Mouse (Mus musculus) intestine, embryonic 16.5 days (tissue): ENCODE measurements around the gene Slc2a2. TPM values are rescaled to one million over a fixed set of nuclear protein-coding genes. Genes with fewer than 3 reads are reported as not detected.

Experiments used
- ATAC-seq: fragments of 200-750 bp; cut with Nextera tagmentation; 2 replicates; pipeline ENCODE4 v1.8.0; 2017; ENCODE audit warnings: moderate TSS enrichment, moderate library complexity
- H3K27ac ChIP-seq: fragments of 300-500 bp; sonication (generic); 2 replicates; pipeline ENCODE4 v1.5.1; 2014; ENCODE audit warnings: mild to moderate bottlenecking, low read length
- H3K27me3 ChIP-seq: fragments of 300-500 bp; sonication (generic); replicated peaks from 2 replicates; pipeline ENCODE4 v1.6.1; 2014; ENCODE audit warnings: low read length, control low read depth, mixed read lengths; ENCODE audit not compliant: control insufficient read depth, insufficient read depth
- H3K36me3 ChIP-seq: fragments of 300-500 bp; sonication (generic); 2 replicates; pipeline ENCODE4 v1.6.1; 2014; ENCODE audit warnings: low read length, control low read depth; ENCODE audit not compliant: control insufficient read depth, insufficient read depth
- H3K4me1 ChIP-seq: fragments of 300-500 bp; sonication (generic); 2 replicates; pipeline ENCODE4 v1.6.1; 2014; ENCODE audit warnings: low read length, control low read depth, mixed read lengths; ENCODE audit not compliant: control insufficient read depth, insufficient read depth
- H3K4me2 ChIP-seq: fragments of 300-500 bp; sonication (generic); 2 replicates; pipeline ENCODE4 v1.6.1; 2014; ENCODE audit warnings: low read depth, low read length, control low read depth
- H3K4me3 ChIP-seq: fragments of 300-500 bp; sonication (generic); 2 replicates; pipeline ENCODE4 v1.5.1; 2014; ENCODE audit warnings: mild to moderate bottlenecking, low read length
- H3K9ac ChIP-seq: fragments of 300-500 bp; sonication (generic); 2 replicates; pipeline ENCODE4 v1.6.1; 2014; ENCODE audit warnings: low read depth, low read length
- H3K9me3 ChIP-seq: fragments of 300-500 bp; sonication (generic); 2 replicates; pipeline ENCODE4 v1.6.1; 2016; ENCODE audit warnings: low read length, control low read depth; ENCODE audit not compliant: control insufficient read depth
- WGBS: fragments of 180-500 bp; shearing (Covaris S2); extraction: QIAGEN DNeasy Blood & Tissue Kit; methylation state at CpG from one replicate; pipeline ENCODE4 v1.1.7; 2014; 5-methylcytosine and 5-hydroxymethylcytosine counted together
- polyA plus RNA-seq: library from polyadenylated mRNA; unstranded; fragments of >200 nt; fragmentation: Nextera tagmentation; extraction: Ambion mirVana; gene quantifications from 2 replicates; pipeline ENCODE4 v1.2.1, GENCODE M21; 2015

The Slc2a2 gene
- polyA plus RNA-seq, 1 experiment from 2014 or later, result 14.3 TPM

- 52% methylated on average over 13 of the region's 13 CpGs for WGBS
- H3K27me3 ChIP-seq, result no peaks in the 10 kb centered on the region
- H3K9me3 ChIP-seq, result no peaks in the 10 kb centered on the region
- no peaks in the 10 kb centered on the region for H3K4me1 ChIP-seq
- H3K9ac ChIP-seq, result peak overlapping the region; percentile 51
- peak overlapping the region; percentile 71 for H3K27ac ChIP-seq
- H3K36me3 ChIP-seq, result no peaks in the 10 kb centered on the region
- peak overlapping the region; percentile 34 for H3K4me3 ChIP-seq
- peak; percentile 77 for ATAC-seq
- peak overlapping the region; percentile 46 for H3K4me2 ChIP-seq
These were observed 2.1 kb upstream of the Slc2a2 start for GRCm38 (mm10) chr3:28695608-28696007.

DNA sequence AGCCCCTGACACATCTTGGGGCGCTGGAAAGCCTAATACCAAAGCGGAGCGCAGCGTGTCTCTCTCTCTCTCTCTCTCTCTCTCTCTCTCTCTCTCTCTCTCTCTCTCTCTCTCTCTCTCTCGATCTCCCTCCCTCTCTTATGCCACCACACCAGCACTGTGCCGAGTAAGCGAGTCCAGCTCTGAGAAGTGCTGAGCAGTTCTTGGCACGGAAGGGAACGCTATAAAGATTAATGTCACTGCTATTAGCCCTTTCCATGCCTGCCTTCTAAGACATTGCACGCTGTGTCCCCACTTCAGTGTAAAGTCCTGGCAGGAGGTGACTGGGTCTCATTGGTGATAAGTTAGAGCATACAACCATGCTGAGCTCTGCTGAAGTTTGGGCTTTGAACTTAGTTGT lies 1.5 kb upstream of the Slc2a2 start:
- Histone ChIP-seq H3K27ac (peak overlapping the region; percentile 71), H3K9ac (peak overlapping the region; percentile 51), H3K4me2 (peak overlapping the region; percentile 46), H3K9me3 (no peaks in the 10 kb centered on the region), H3K36me3 (no peaks in the 10 kb centered on the region), H3K27me3 (no peaks in the 10 kb centered on the region), H3K4me1 (no peaks in the 10 kb centered on the region), H3K4me3 (peak overlapping the region; percentile 34)
- peak; percentile 73 for ATAC-seq
- WGBS, result 53% methylated on average over 10 of the region's 10 CpGs

GRCm38 (mm10) chr3:28699601-28700000 lies 1.9 kb downstream of the Slc2a2 start:
- no peak overlapping the region for H3K9ac ChIP-seq
- 69% methylated on average over 4 of the region's 4 CpGs for WGBS
- no peaks in the 10 kb centered on the region for H3K27me3 ChIP-seq
- H3K9me3 ChIP-seq, result no peaks in the 10 kb centered on the region
- ATAC-seq, result no peak
- H3K4me3 ChIP-seq, result no peak overlapping the region
- no peak overlapping the region for H3K4me2 ChIP-seq
- H3K27ac ChIP-seq, result no peak overlapping the region
- no peaks in the 10 kb centered on the region for H3K36me3 ChIP-seq
- H3K4me1 ChIP-seq, result no peaks in the 10 kb centered on the region

DNA sequence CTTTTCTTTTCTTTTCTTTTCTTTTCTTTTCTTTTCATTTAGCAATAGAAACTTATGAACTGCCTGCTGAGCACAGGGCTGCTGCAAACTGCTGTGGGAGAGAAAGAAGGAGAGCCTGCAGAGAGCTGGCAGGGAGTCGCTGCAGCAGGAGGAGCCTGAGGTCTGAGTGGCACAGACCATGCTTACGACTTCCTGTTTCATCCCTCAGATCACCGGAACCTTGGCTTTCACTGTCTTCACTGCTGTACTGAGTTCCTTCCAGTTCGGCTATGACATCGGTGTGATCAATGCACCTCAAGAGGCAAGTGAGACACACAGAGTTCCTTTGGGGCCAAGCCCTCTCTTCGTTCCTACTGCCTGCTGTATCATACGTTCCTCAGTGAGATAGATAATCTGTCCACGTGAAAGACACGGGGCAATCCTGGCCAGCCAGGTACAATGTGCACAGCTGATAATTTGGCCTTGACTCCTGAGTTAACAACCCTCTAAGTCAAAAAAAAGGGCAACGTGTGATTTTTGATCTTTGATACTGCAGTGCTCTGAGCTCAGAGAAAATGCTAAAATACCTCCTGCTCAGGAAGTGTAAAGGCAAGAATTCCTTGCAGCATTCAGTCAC lies 7.9 kb downstream of the Slc2a2 start:
- Histone ChIP-seq H3K4me1 (no peaks in the 10 kb centered on the region; the same call in 1 of the 2 replicates), H3K36me3 (no peaks in the 10 kb centered on the region; the same call in 1 of the 2 replicates), H3K9me3 (no peaks in the 10 kb centered on the region), H3K27me3 (no peaks in the 10 kb centered on the region), H3K4me2 (no peak overlapping the region), H3K27ac (peak overlapping the region; percentile 38), H3K9ac (no peak overlapping the region), H3K4me3 (no peak overlapping the region)
- 46% methylated on average over 10 of the region's 10 CpGs for WGBS
- ATAC-seq, result peak; percentile 93

- Histone ChIP-seq H3K9me3 (no peaks in the 10 kb centered on the region), H3K4me2 (no peak overlapping the region), H3K9ac (no peak overlapping the region), H3K27me3 (no peaks in the 10 kb centered on the region), H3K27ac (no peak overlapping the region), H3K4me3 (no peak overlapping the region), H3K4me1 (no peaks in the 10 kb centered on the region; the same call in 1 of the 2 replicates), H3K36me3 (no peaks in the 10 kb centered on the region; the same call in 1 of the 2 replicates)
- no peak; the same call in 1 of the 2 replicates for ATAC-seq
- 72% methylated on average over 4 of the region's 4 CpGs for WGBS
These were observed 9.0 kb downstream of the Slc2a2 start for GRCm38 (mm10) chr3:28706736-28707135.

GRCm38 (mm10) chr3:28709740-28710139 lies 12.0 kb downstream of the Slc2a2 start:
- H3K9me3 ChIP-seq, result no peaks in the 10 kb centered on the region
- H3K36me3 ChIP-seq, result no peaks in the 10 kb centered on the region; the same call in 1 of the 2 replicates
- no peak overlapping the region for H3K4me3 ChIP-seq
- no peak overlapping the region for H3K27ac ChIP-seq
- H3K27me3 ChIP-seq, result no peaks in the 10 kb centered on the region
- no peak overlapping the region for H3K4me2 ChIP-seq
- no peak for ATAC-seq
- H3K4me1 ChIP-seq, result no peaks in the 10 kb centered on the region; the same call in 1 of the 2 replicates
- WGBS, result 74% methylated on average over 1 of the region's 1 CpGs
- H3K9ac ChIP-seq, result no peak overlapping the region

DNA sequence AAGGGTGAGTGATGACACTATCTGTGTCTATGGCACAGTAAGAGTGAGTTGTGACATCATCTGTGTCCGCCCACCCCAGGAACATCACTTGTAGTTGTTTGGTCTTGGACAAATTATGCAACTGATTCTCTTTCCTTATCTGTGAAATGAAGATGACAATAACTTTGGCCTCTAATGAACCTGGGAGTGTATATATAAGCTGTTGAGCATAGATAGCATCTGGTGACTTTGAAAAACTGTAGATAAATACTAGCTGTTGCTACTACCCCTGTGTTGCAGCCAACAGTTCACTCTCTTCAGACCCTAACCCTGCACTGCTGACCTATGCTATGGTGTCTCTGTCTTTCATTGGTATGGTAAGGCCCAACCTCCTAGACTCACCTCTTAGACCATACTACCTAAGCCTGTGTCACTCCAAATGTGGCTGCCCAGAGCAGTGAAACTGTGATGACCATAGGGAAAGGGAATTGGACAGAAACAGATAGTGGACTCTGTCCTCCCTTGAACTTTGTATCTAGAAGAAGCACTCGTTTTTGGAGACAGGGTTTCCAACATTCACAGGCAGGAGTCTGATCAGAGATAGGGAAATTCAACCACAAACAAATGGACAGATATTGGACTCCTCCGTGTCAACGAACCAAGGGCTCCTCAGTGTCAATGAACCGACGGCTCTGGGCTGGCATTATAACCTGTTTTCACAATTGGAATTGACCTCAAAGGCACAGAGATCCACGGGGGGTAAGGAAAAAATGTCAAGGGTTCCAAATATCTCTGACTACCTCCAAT lies 16.4 kb downstream of the Slc2a2 start:
- 73% methylated on average over 7 of the region's 7 CpGs for WGBS
- H3K9me3 ChIP-seq, result no peaks in the 10 kb centered on the region
- no peaks in the 10 kb centered on the region for H3K27me3 ChIP-seq
- no peaks in the 10 kb centered on the region; the same call in 1 of the 2 replicates for H3K36me3 ChIP-seq
- no peaks in the 10 kb centered on the region for H3K4me1 ChIP-seq
- no peak for ATAC-seq
- no peak overlapping the region for H3K9ac ChIP-seq
- no peak overlapping the region for H3K4me3 ChIP-seq
- H3K27ac ChIP-seq, result no peak overlapping the region
- no peak overlapping the region for H3K4me2 ChIP-seq

DNA sequence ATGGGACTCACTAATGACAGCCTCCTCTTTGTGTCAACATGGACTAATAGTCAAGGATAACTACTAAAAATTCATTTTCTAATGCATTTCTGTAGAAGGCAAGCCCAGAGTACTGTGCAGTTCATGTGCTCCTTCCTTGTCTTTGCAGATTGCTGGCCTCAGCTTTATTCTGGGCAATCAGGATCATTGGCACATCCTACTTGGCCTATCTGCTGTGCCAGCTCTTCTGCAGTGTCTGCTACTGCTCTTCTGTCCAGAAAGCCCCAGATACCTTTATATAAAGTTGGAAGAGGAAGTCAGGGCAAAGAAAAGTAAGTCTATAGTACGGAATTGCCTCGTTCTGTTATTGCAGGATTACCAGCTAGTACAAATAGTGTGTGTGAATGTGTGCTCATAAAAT lies 20.8 kb downstream of the Slc2a2 start:
- H3K4me1 ChIP-seq, result peaks cover 8% of the 10 kb centered on the region; the same call in 1 of the 2 replicates
- WGBS, result 74% methylated on average over 2 of the region's 2 CpGs
- no peak overlapping the region for H3K27ac ChIP-seq
- H3K36me3 ChIP-seq, result no peaks in the 10 kb centered on the region
- H3K9ac ChIP-seq, result no peak overlapping the region
- ATAC-seq, result no peak
- H3K9me3 ChIP-seq, result no peaks in the 10 kb centered on the region
- H3K4me2 ChIP-seq, result no peak overlapping the region
- H3K27me3 ChIP-seq, result no peaks in the 10 kb centered on the region
- no peak overlapping the region for H3K4me3 ChIP-seq

DNA sequence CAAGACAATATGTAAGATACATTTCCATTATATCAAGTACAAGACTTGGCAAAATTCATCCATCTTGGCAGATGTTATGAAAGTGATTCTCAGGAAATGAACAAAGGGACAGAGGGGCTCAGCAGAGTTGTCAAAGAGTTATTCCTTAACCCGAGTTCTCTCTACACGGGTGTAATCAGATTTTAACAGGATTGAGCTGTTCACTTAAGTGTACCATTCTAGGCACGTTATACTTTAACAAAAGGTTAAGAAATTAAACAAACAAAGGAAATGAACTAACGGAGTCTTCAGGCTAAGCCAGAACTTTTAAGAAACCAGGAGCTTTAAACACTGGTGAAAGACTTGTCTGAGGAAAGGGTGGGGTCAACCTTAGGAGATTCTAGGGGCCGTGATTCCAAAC lies 23.5 kb downstream of the Slc2a2 start:
- H3K36me3 ChIP-seq, result no peaks in the 10 kb centered on the region
- H3K9ac ChIP-seq, result no peak overlapping the region
- no peak overlapping the region for H3K4me3 ChIP-seq
- no peaks in the 10 kb centered on the region for H3K27me3 ChIP-seq
- H3K4me1 ChIP-seq, result peaks cover 8% of the 10 kb centered on the region; the same call in 1 of the 2 replicates
- no peak for ATAC-seq
- no peaks in the 10 kb centered on the region for H3K9me3 ChIP-seq
- WGBS, result 39% methylated on average over 5 of the region's 5 CpGs
- no peak overlapping the region for H3K27ac ChIP-seq
- no peak overlapping the region for H3K4me2 ChIP-seq
